Mouse (Mus musculus) forebrain, postnatal 0 days (tissue): ENCODE results near the gene Hspe1. TPM values are rescaled to one million over a fixed set of nuclear protein-coding genes. Genes with fewer than 3 reads are reported as not detected.

Source experiments
- ATAC-seq: fragments of 200-750 bp; cut with Nextera tagmentation; 2 replicates; pipeline ENCODE4 v1.8.0; 2017; ENCODE audit warnings: mild to moderate bottlenecking, moderate library complexity
- DNase-seq: peaks from one replicate; pipeline ENCODE4 v3.0.0-alpha.2; 2015
- H3K27ac ChIP-seq: fragments of 300-500 bp; sonication (generic); 2 replicates; pipeline ENCODE4 v1.5.1; 2014; ENCODE audit warnings: low read depth, mild to moderate bottlenecking, antibody characterized with exemption, low read length, moderate library complexity, mixed read lengths
- H3K27me3 ChIP-seq: fragments of 300-500 bp; sonication (generic); 2 replicates; pipeline ENCODE4 v1.6.1; 2014; ENCODE audit warnings: mild to moderate bottlenecking, low read length, mixed read lengths; ENCODE audit not compliant: insufficient read depth
- H3K36me3 ChIP-seq: fragments of 300-500 bp; sonication (generic); 2 replicates; pipeline ENCODE4 v1.6.1; 2014; ENCODE audit warnings: mild to moderate bottlenecking, moderate library complexity; ENCODE audit not compliant: insufficient read depth
- H3K4me1 ChIP-seq: fragments of 300-500 bp; sonication (generic); 2 replicates; pipeline ENCODE4 v1.6.1; 2014; ENCODE audit warnings: antibody characterized with exemption; ENCODE audit not compliant: insufficient read depth
- H3K4me2 ChIP-seq: fragments of 300-500 bp; sonication (generic); 2 replicates; pipeline ENCODE4 v1.6.1; 2014; ENCODE audit warnings: low read depth, mild to moderate bottlenecking, moderate library complexity
- H3K4me3 ChIP-seq: fragments of 300-500 bp; sonication (generic); 2 replicates; pipeline ENCODE4 v1.5.1; 2014; ENCODE audit warnings: low read depth, low read length, mixed read lengths
- H3K9ac ChIP-seq: fragments of 300-500 bp; sonication (generic); 2 replicates; pipeline ENCODE4 v1.6.1; 2014; ENCODE audit warnings: mild to moderate bottlenecking
- H3K9me3 ChIP-seq: fragments of 300-500 bp; sonication (generic); 2 replicates; pipeline ENCODE4 v1.6.1; 2016; ENCODE audit warnings: low read length
- CTCF ChIP-seq: sonication (generic); IDR thresholded peaks from 2 replicates; pipeline ENCODE4 v1.5.1; 2016; ENCODE audit warnings: antibody characterized with exemption, control low read depth, low read depth
- WGBS: fragments of 180-500 bp; shearing (Covaris S2); extraction: QIAGEN DNeasy Blood & Tissue Kit; methylation state at CpG from one replicate; pipeline ENCODE4 v1.1.7; 2014; 5-methylcytosine and 5-hydroxymethylcytosine counted together
- polyA plus RNA-seq: library from polyadenylated mRNA; unstranded; fragments of >200 nt; fragmentation: Nextera tagmentation; extraction: Ambion mirVana; gene quantifications from 2 replicates; pipeline ENCODE4 v1.2.1, GENCODE M21; 2015
- total RNA-seq: library from RNA; depleted of rRNA; stranded (reverse); fragments of >200 nt; gene quantifications from 2 replicates; pipeline ENCODE4 v1.2.3, GENCODE M21; 2014; rRNA removed

Hspe1 gene
- total and polyA plus RNA-seq, 2 experiments from 2014 or later = 124 to 257 TPM

- TF ChIP-seq CTCF = no peak
- H3K36me3 ChIP-seq = 0 out of 2 replicates have a peak, but pooled peaks cover 4% of the 10 kb centered on the region
- no peak overlapping the region for H3K4me3 ChIP-seq
- DNase-seq = no peak
- no peaks in the 10 kb centered on the region for H3K9me3 ChIP-seq
- ATAC-seq = no peak
- H3K9ac ChIP-seq = no peak overlapping the region
- no peaks in the 10 kb centered on the region for H3K4me1 ChIP-seq
- no peak overlapping the region for H3K27ac ChIP-seq
- no peaks in the 10 kb centered on the region for H3K27me3 ChIP-seq
- H3K4me2 ChIP-seq = no peak overlapping the region
- WGBS = 100% methylated on average over 1 of the region's 1 CpGs
These were observed 47.9 kb downstream of the Hspe1 start for GRCm38 (mm10) chr1:55135846-55136245.

Other genes starting within 250 kb of the Hspe1 start
- 47.2 and 88.1 TPM in 2 replicates for gene Ankrd44, start 161.7 kb upstream of the Hspe1 start, total RNA-seq
- gene Ankrd44, start 161.7 kb upstream of the Hspe1 start, polyA plus RNA-seq = 7.2 and 12.8 TPM in 2 replicates
- gene Sf3b1, start 60.7 kb upstream of the Hspe1 start, total RNA-seq = 242 and 311 TPM in 2 replicates
- 289 and 308 TPM in 2 replicates for gene Sf3b1, start 60.7 kb upstream of the Hspe1 start, polyA plus RNA-seq
- gene Coq10b, start 35.4 kb upstream of the Hspe1 start, total RNA-seq = 26.1 and 28.9 TPM in 2 replicates
- gene Coq10b, start 35.4 kb upstream of the Hspe1 start, polyA plus RNA-seq = 25.8 and 27.0 TPM in 2 replicates
- gene Hspd1, start 111 bp downstream of the Hspe1 start, total RNA-seq = 149 and 162 TPM in 2 replicates
- gene Hspd1, start 111 bp downstream of the Hspe1 start, polyA plus RNA-seq = 197 and 238 TPM in 2 replicates
- gene Mob4, start 43.1 kb downstream of the Hspe1 start, total RNA-seq = 94.8 and 95.9 TPM in 2 replicates
- gene Mob4, start 43.1 kb downstream of the Hspe1 start, polyA plus RNA-seq = 141 and 155 TPM in 2 replicates
- gene Rftn2, start 138.7 kb downstream of the Hspe1 start, total RNA-seq = 10.1 and 10.9 TPM in 2 replicates
- 7.9 and 12.4 TPM in 2 replicates for gene Rftn2, start 138.7 kb downstream of the Hspe1 start, polyA plus RNA-seq
- gene Mars2, start 149.0 kb downstream of the Hspe1 start, total RNA-seq = 11.5 and 13.1 TPM in 2 replicates
- 2.3 and 2.5 TPM in 2 replicates for gene Mars2, start 149.0 kb downstream of the Hspe1 start, polyA plus RNA-seq